Mouse (Mus musculus) bone marrow, adult 2 months (tissue): Measurements from ENCODE around the gene Aup1. TPM values are rescaled to one million over a fixed set of nuclear protein-coding genes. Genes with fewer than 3 reads are reported as not detected.
A peak's percentile ranks its signal among the peaks of the same experiment; 100 is the strongest.

Source experiments
- H3K27ac ChIP-seq: fragments of 200-500 bp; 2 replicates; pipeline ENCODE4 v1.5.1; 2012; ENCODE audit warnings: low read depth, mild to moderate bottlenecking, control low read depth, inconsistent platforms, low read length; ENCODE audit not compliant: control insufficient read depth, poor library complexity, insufficient read depth
- H3K4me1 ChIP-seq: fragments of 200-500 bp; 2 replicates; pipeline ENCODE4 v1.6.1; 2011; ENCODE audit warnings: low read length; ENCODE audit not compliant: control insufficient read depth, insufficient read depth
- H3K4me3 ChIP-seq: fragments of 200-500 bp; replicated peaks from 2 replicates; pipeline ENCODE3; 2011; ENCODE audit warnings: mild to moderate bottlenecking, low read depth, low read length, control low read depth; ENCODE audit not compliant: control insufficient read depth
- CTCF ChIP-seq: fragments of 200-500 bp; IDR thresholded peaks from 2 replicates; pipeline ENCODE4 v1.5.1; 2011; ENCODE audit warnings: low read length, control low read depth; ENCODE audit not compliant: control insufficient read depth, insufficient read depth
- POLR2A ChIP-seq: fragments of 200-500 bp; IDR thresholded peaks from 2 replicates; pipeline ENCODE4 v1.6.1; 2011; ENCODE audit warnings: low read depth, mild to moderate bottlenecking, control low read depth, low read length, borderline replicate concordance; ENCODE audit not compliant: control insufficient read depth
- WGBS: fragments of 180-500 bp; shearing (Covaris S2); methylation state at CpG from one replicate; pipeline ENCODE4 v1.1.7; 2018; 5-methylcytosine and 5-hydroxymethylcytosine counted together
- polyA plus RNA-seq: library from polyadenylated mRNA; stranded (reverse); fragments of >200 nt; gene quantifications from 2 replicates; pipeline ENCODE4 v1.2.4, GENCODE M21; 2011; ENCODE audit warnings: low replicate concordance; ENCODE audit not compliant: missing spikeins, insufficient read depth, insufficient read length

Aup1 gene
- polyA plus RNA-seq, 1 experiment = 337 TPM

- WGBS = under 1% methylated on average over 46 of the region's 46 CpGs
- H3K4me3 ChIP-seq = peak overlapping the region; percentile 86
- TF ChIP-seq CTCF (peak; percentile 56), POLR2A (peak; percentile 54; the same call in 1 of the 2 replicates)
- H3K27ac ChIP-seq = peak overlapping the region; percentile 75
- H3K4me1 ChIP-seq = peaks cover 1% of the 10 kb centered on the region
These were observed 24.1 kb downstream of the Aup1 start for GRCm38 (mm10) chr6:83078324-83078858.

- no peak overlapping the region for H3K4me3 ChIP-seq
- peaks cover 1% of the 10 kb centered on the region for H3K4me1 ChIP-seq
- H3K27ac ChIP-seq = no peak overlapping the region
- no peak for TF ChIP-seq CTCF
- no peak for TF ChIP-seq POLR2A
- 95% methylated on average over 5 of the region's 5 CpGs for WGBS
These were observed 25.9 kb downstream of the Aup1 start for GRCm38 (mm10) chr6:83080210-83080609.

GRCm38 (mm10) chr6:83083497-83083896, 29.2 kb downstream of the Aup1 start:
- Histone ChIP-seq H3K4me3 (no peak overlapping the region), H3K4me1 (peaks cover 1% of the 10 kb centered on the region), H3K27ac (no peak overlapping the region)
- 61% methylated on average over 5 of the region's 5 CpGs for WGBS
- TF ChIP-seq POLR2A = no peak
- no peak for TF ChIP-seq CTCF

GRCm38 (mm10) chr6:83084477-83084876, 30.2 kb downstream of the Aup1 start:
- Histone ChIP-seq H3K4me3 (no peak overlapping the region), H3K27ac (no peak overlapping the region), H3K4me1 (no peaks in the 10 kb centered on the region; the same call in 1 of the 2 replicates)
- TF ChIP-seq POLR2A (no peak), CTCF (no peak)
- WGBS = 58% methylated on average over 6 of the region's 6 CpGs

GRCm38 (mm10) chr6:83086121-83087035, 32.1 kb downstream of the Aup1 start, which contains the start of gene Lbx2:
Gene Lbx2, plus strand, starts transcription at chr6:83086367.
- 2% methylated on average over 37 of the region's 42 CpGs for WGBS
- Histone ChIP-seq H3K4me1 (no peaks in the 10 kb centered on the region), H3K27ac (no peak within 1 kb of the TSS), H3K4me3 (peak within 1 kb of the TSS; percentile 41)
- TF ChIP-seq POLR2A = no peak
- no peak for TF ChIP-seq CTCF

GRCm38 (mm10) chr6:83087205-83087925, 33.0 kb downstream of the Aup1 start:
- no peaks in the 10 kb centered on the region for H3K4me1 ChIP-seq
- no peak overlapping the region; the same call in 1 of the 2 replicates for H3K27ac ChIP-seq
- H3K4me3 ChIP-seq = peak overlapping the region; percentile 41
- 20% methylated on average over 47 of the region's 47 CpGs for WGBS
- TF ChIP-seq POLR2A (no peak), CTCF (no peak)

- TF ChIP-seq CTCF (no peak), POLR2A (no peak)
- no peak overlapping the region; the same call in 1 of the 2 replicates for H3K27ac ChIP-seq
- WGBS = 52% methylated on average over 9 of the region's 9 CpGs
- H3K4me1 ChIP-seq = no peaks in the 10 kb centered on the region; the same call in 1 of the 2 replicates
- no peak overlapping the region for H3K4me3 ChIP-seq
These were observed 33.6 kb downstream of the Aup1 start for GRCm38 (mm10) chr6:83087926-83088260.
